Comparison of ENCODE assay signal across 22 mouse cellular contexts in the genomic region with DNA sequence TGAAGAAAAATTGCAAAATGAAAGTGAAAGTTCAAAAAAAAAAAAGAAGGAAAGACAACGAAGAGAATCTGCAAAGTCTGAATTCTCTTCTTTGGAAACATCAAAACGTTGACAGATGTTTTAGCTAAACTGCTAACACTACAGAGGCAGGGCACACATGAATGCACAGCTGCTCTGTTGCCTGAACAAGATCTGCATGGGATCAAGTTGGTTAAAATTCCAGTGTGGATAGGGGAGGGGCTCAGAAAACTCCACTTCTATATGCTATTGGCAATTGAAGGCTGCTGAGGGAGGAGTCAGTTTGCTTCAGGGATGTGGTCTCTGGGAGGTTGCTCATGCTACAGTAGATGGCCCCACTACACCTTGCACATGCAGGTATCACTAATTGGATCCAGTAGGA.
DNase-seq lines count a peak whose midpoint lies in the region; ATAC-seq and TF ChIP-seq lines count a peak whose summit lies in the region.
"Had no signal": no experiment of that assay in that cellular context is flagged by ENCODE, and none has a peak within 500 bp of the region (broad histone marks: within the 10 kb centered on the region; RNA-seq: fewer than 3 reads in every experiment).

No protein-coding gene starts in this region.

- no peak overlapping the region for H3K27ac ChIP-seq in limb, embryonic 12.5 days
- no peak overlapping the region for H3K27ac ChIP-seq in limb, embryonic 10.5 days
- no peak overlapping the region for H3K27ac ChIP-seq in bone marrow macrophage, adult 2 months (ENCODE audit: insufficient read depth, low read depth, low read length)
- no peak overlapping the region for H3K27ac ChIP-seq in limb, embryonic 13.5 days
- H3K27ac ChIP-seq: forebrain, embryonic 12.5 days; heart, embryonic 13.5 days; hindbrain, embryonic 13.5 days; liver, embryonic 14.5 days; neural tube, embryonic 15.5 days had no signal

- H3K4me1 ChIP-seq in limb, embryonic 12.5 days (replicated peaks) = no peaks in the 10 kb centered on the region
- 0 out of 2 replicates have a peak, but pooled peaks cover 2% of the 10 kb centered on the region for H3K4me1 ChIP-seq in limb, embryonic 10.5 days
- no peaks in the 10 kb centered on the region for H3K4me1 ChIP-seq in bone marrow macrophage, adult 2 months (ENCODE audit: control insufficient read depth, insufficient read depth, low read length)
- no peaks in the 10 kb centered on the region for H3K4me1 ChIP-seq in limb, embryonic 13.5 days
- H3K4me1 ChIP-seq: forebrain, embryonic 12.5 days; heart, embryonic 13.5 days; hindbrain, embryonic 13.5 days; neural tube, embryonic 15.5 days had no signal

- peak; percentile 66; the same call in 1 of the 2 replicates for ATAC-seq in limb, embryonic 12.5 days (ENCODE audit: insufficient number of reproducible peaks, insufficient read depth, low FRiP score, low TSS enrichment, low read depth)
- peak; percentile 48; the same call in 1 of the 2 replicates for ATAC-seq in limb, embryonic 13.5 days (ENCODE audit: low FRiP score, low read depth)
- ATAC-seq: inflammation-experienced regulatory T-cells, adult 6 months had no signal

- no peaks in the 10 kb centered on the region for H3K27me3 ChIP-seq in limb, embryonic 12.5 days
- no peaks in the 10 kb centered on the region for H3K27me3 ChIP-seq in limb, embryonic 10.5 days (ENCODE audit: low read depth, poor library complexity, severe bottlenecking)
- H3K27me3 ChIP-seq in limb, embryonic 13.5 days = no peaks in the 10 kb centered on the region
- H3K27me3 ChIP-seq: forebrain, embryonic 12.5 days; heart, embryonic 13.5 days; hindbrain, embryonic 13.5 days; neural tube, embryonic 15.5 days had no signal

- peak; percentile 7 for DNase-seq in embryo, embryonic 10 days (ENCODE audit: low spot score)
- DNase-seq in embryo, embryonic 9.5 days (ENCODE audit: extremely low spot score) = no peak
- DNase-seq in limb, embryonic 10.5 days (ENCODE audit: low spot score) = no peak
- no peak for DNase-seq in layer of hippocampus, adult 11-12 months (ENCODE audit: low spot score)
- DNase-seq in left cerebral cortex, postnatal 25 days (ENCODE audit: low spot score in 2 of 2) = no peak
- DNase-seq: adrenal gland, adult 8-10 months; cerebellum, adult 11 months; gastrocnemius, postnatal 10 days; heart, adult 18-20 months; kidney, adult 2 months; midbrain, embryonic 14.5 days; right cerebral cortex, postnatal 4 days; thymus, adult 2 months had no signal

- no peak for TF ChIP-seq POLR2A in bone marrow macrophage, adult 2 months (IDR thresholded peaks at IDR 0.05; ENCODE audit: borderline replicate concordance, low read depth, low read length)

- no peak overlapping the region for H3K9ac ChIP-seq in limb, embryonic 12.5 days (replicated peaks)
- no peak overlapping the region for H3K9ac ChIP-seq in limb, embryonic 13.5 days
- H3K9ac ChIP-seq: forebrain, embryonic 12.5 days; heart, embryonic 13.5 days; hindbrain, embryonic 13.5 days; liver, embryonic 14.5 days; neural tube, embryonic 15.5 days had no signal

- WGBS in limb, embryonic 12.5 days = 68% methylated on average over 2 of the region's 2 CpGs
- whole genome bisulfite sequencing in limb, embryonic 10.5 days = 80% methylated on average over 2 of the region's 2 CpGs
- 45% methylated on average over 2 of the region's 2 CpGs for WGBS in limb, embryonic 13.5 days

- H3K4me2 ChIP-seq in limb, embryonic 12.5 days = no peak overlapping the region
- no peak overlapping the region for H3K4me2 ChIP-seq in limb, embryonic 13.5 days (replicated peaks)
- H3K4me2 ChIP-seq: forebrain, embryonic 12.5 days; heart, embryonic 13.5 days; hindbrain, embryonic 13.5 days; neural tube, embryonic 15.5 days had no signal

- no peak for TF ChIP-seq CTCF in bone marrow macrophage, adult 2 months (IDR thresholded peaks at IDR 0.05; ENCODE audit: low read depth, low read length)

- no peaks in the 10 kb centered on the region for H3K9me3 ChIP-seq in limb, embryonic 12.5 days
- no peaks in the 10 kb centered on the region for H3K9me3 ChIP-seq in limb, embryonic 10.5 days (replicated peaks)
- no peaks in the 10 kb centered on the region for H3K9me3 ChIP-seq in limb, embryonic 13.5 days
- H3K9me3 ChIP-seq: forebrain, embryonic 12.5 days; heart, embryonic 13.5 days; hindbrain, embryonic 13.5 days; neural tube, embryonic 15.5 days had no signal

- no peak overlapping the region for H3K4me3 ChIP-seq in limb, embryonic 12.5 days (replicated peaks)
- no peak overlapping the region for H3K4me3 ChIP-seq in limb, embryonic 10.5 days
- H3K4me3 ChIP-seq in bone marrow macrophage, adult 2 months (ENCODE audit: insufficient read depth, low read length) = peak overlapping the region; percentile 46
- H3K4me3 ChIP-seq in limb, embryonic 13.5 days = no peak overlapping the region
- H3K4me3 ChIP-seq: forebrain, embryonic 12.5 days; heart, embryonic 13.5 days; hindbrain, embryonic 13.5 days; neural tube, embryonic 15.5 days had no signal

- intact Hi-C loops in left cerebral cortex, postnatal 25 days (cut with DNase I) = no loop called here

- no peaks in the 10 kb centered on the region for H3K36me3 ChIP-seq in limb, embryonic 12.5 days
- H3K36me3 ChIP-seq in limb, embryonic 10.5 days = no peaks in the 10 kb centered on the region
- H3K36me3 ChIP-seq in limb, embryonic 13.5 days = no peaks in the 10 kb centered on the region
- H3K36me3 ChIP-seq: forebrain, embryonic 12.5 days; heart, embryonic 13.5 days; hindbrain, embryonic 13.5 days; neural tube, embryonic 15.5 days had no signal
